Mouse (Mus musculus): Measurements from ENCODE around the gene Bloc1s5.

Bloc1s5 gene

GRCm38 (mm10) chr13:38554210-38554609, 80.7 kb downstream of the Bloc1s5 start:
- no peak for DNase-seq

- no peak for DNase-seq
Measured at GRCm38 (mm10) chr13:38548681-38549080, 86.2 kb downstream of the Bloc1s5 start.

- DNase-seq, result no peak
Measured at GRCm38 (mm10) chr13:38547717-38548116, 87.2 kb downstream of the Bloc1s5 start.

- no peak for DNase-seq
Measured at GRCm38 (mm10) chr13:38546754-38547153, 88.2 kb downstream of the Bloc1s5 start.

- no peak for DNase-seq
Measured at GRCm38 (mm10) chr13:38545460-38545859, 89.4 kb downstream of the Bloc1s5 start.

GRCm38 (mm10) chr13:38544769-38545445, 90.0 kb downstream of the Bloc1s5 start:
- no peak for DNase-seq

GRCm38 (mm10) chr13:38543455-38544125, 91.3 kb downstream of the Bloc1s5 start:
- no peak for DNase-seq
